Mouse (Mus musculus) frontal cortex, postnatal 14 days (tissue): Measurements from ENCODE around the gene Fanca.
A peak's percentile ranks its signal among the peaks of the same experiment; 100 is the strongest.
"Not testable (repeated sequence)": the region's sequence is repeated elsewhere in the genome, so short reads cannot be mapped to it uniquely, and the experiment has no call there.

Experiments
- DNase-seq, 2 experiments: peaks; one replicate each; pipeline ENCODE4 v3.0.0; 2022; ENCODE audit warnings: low spot score in 2 of 2

Fanca gene

GRCm38 (mm10) chr8:123271901-123272300, 46.5 kb downstream of the Fanca start:
- no peak for DNase-seq

DNA sequence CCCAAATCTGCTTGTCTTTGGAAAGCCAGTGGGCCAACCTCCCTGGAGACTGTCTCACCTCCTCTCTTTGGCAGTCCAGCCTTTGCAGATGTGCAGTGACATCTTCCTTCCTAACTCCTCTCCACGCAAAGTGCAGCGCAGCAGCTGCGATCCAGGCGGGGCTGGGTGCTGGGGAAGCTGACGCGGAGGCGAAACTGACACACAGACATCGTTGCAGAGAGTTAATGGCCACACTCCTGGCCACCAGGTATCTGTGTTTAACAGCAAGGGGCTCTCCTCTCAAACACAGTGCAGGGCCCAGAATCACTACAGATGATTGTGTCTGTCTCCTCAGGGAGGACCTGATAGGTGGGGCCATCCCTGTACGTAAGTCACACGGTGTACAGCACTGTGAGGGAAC, 47.2 kb downstream of the Fanca start:
- DNase-seq: no peak

GRCm38 (mm10) chr8:123267926-123268656, 50.3 kb downstream of the Fanca start:
- DNase-seq: no peak

GRCm38 (mm10) chr8:123257593-123257992, 60.8 kb downstream of the Fanca start:
- not testable (repeated sequence) for DNase-seq

DNA sequence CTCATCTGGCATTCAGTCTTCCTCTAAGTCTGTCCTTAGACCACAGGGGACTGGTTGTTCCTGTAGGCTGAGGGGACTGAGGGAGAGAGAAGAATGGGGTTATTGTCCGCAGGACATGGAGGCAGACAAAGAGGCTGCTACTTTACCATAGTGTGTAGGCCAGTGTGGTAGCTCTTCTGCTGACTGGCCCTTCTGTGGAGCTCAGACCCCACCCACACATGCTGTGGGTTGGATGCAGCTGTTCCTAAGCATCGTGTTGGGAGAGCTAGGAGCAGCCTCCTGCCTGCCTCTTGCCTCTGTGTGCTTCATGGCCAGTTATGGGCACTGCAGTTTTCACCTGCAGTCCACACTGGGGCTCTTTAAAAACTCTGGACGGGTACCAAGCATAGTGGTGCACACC, 61.3 kb downstream of the Fanca start:
- peak in 1 of 2 experiments; percentile 41 for DNase-seq

DNA sequence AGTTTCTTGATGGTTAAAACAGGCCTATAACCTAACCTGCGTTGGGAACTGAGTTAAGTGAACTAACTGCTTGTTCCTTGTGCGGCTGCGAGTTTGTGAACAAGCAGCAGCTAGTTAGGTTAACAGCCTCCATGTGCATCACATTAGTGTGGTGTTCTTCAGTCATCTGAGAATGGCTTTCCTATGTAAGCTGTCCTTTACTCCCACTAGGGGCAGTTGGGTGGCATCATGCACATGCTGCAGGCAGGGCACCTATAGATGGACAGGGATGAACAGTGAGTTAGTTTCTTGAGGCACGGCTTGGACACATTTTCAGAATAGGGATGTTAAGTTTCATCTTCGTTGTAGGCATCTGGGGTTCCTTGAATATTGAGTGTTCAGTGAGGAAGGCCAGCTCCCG, 63.2 kb downstream of the Fanca start:
- no peak for DNase-seq

DNA sequence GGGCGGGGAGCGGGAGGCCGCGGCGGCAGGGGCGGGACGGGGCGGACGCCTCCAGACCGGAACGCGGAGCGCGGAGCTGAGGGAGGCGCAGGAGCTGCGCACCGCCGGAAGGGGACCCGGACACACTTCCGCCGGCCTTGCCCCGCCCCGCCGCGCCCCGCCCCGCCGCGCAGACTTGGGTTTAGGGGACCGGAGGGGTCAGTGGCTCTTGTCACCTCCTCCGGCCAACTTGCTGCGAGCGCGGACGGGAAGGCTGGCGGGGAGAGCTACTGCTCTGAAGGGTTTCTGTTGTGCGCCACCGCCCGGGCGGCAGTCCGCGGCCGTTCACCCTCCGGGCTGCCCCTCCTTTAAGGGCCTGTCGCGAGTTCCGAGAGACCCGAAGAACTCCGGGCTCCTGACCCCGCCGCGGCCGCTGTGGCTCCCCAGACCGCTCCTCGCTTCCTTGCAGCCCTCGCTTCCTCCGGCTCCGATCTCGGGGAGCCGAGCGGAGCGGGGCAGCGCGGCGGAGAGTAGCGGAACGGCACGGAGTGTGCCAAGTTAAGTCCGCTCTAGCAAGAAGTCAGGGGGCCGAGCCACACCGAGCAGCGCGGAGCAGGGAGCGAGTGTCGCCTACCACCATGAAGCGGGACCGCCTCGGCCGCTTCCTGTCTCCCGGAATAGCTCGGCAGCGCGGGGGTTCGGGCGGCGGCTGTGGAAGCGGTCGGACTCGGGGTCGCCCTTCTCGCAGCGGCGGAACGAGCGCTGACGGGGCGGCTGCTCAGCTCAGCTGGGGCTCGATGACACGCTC, 64.1 kb downstream of the Fanca start, which contains the start of the genes Zfp276 and Vps9d1:
TSS of gene Zfp276 (plus strand) at position 97 of the 787 bp plus-strand sequence.
TSS of gene Vps9d1 (minus strand) at position 250 of the 787 bp plus-strand sequence.
- DNase-seq: peak; percentile 55 to 74

- no peak for DNase-seq
These were observed 64.8 kb downstream of the Fanca start for GRCm38 (mm10) chr8:123253451-123254098.

DNA sequence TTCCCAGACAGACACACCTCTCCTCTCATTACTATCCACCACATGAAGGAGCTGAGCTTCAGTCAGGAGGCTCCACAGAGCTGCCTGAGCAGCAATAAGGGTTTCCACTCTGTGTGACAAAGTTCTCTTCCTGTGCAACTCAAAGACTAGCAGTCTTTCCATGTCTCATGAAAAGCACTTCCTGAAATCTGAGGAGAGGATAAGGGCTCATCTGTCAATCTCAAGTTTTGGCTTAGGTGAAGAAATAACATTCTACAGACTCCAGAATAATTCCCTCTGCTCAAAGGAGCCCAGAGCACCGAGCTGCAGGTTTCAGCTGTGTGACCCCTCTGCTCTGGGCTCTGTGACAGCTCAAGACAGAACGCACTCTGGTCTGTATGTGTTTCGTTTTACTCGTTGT, 65.5 kb downstream of the Fanca start:
- no peak for DNase-seq

DNA sequence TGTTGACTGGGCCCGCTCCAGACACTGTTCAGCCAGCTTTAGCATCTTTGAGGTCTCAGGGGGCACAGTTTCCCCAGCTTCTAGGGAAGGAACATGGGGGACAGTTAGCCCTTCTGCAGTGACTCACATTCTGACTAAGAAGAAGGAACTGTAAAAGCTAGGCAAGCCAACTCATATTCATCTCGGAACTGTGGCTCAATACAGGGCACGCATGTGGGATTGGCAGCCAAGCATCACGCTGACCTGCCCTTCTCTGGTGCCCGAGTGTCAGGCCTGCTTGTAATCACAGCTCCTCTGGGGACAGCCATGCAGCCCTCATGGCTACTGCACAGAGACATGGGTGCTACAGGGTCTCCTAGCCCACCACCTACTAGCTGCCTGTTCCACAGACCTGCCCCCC, 67.4 kb downstream of the Fanca start:
- no peak for DNase-seq

- DNase-seq: no peak
These were observed 69.8 kb downstream of the Fanca start for GRCm38 (mm10) chr8:123248596-123248995.

- DNase-seq: no peak
These were observed 70.6 kb downstream of the Fanca start for GRCm38 (mm10) chr8:123247748-123248147.

- DNase-seq: no peak
These were observed 72.8 kb downstream of the Fanca start for GRCm38 (mm10) chr8:123245543-123245942.

DNA sequence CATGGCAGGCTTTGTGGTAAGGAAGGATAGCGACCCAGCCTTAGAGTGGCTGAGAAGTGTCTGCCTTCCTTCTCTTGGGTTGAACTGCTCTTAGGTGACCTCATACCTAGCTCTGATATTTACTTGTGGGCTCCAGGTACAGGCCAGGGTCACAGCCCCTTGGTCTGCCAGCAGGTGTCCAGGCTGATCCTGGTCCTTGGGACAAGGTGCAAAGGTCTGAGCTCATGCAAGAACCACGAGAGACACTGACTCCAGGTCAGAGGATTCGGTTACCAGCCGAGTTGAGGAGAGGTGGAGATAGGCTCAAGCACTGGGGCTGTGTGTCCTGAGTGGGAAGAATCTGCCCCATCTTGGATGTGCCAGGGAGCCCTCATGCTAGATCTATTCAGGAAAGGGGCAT, 74.0 kb downstream of the Fanca start:
- no peak for DNase-seq

- no peak for DNase-seq
These were observed 75.3 kb downstream of the Fanca start for GRCm38 (mm10) chr8:123243053-123243452.

DNA sequence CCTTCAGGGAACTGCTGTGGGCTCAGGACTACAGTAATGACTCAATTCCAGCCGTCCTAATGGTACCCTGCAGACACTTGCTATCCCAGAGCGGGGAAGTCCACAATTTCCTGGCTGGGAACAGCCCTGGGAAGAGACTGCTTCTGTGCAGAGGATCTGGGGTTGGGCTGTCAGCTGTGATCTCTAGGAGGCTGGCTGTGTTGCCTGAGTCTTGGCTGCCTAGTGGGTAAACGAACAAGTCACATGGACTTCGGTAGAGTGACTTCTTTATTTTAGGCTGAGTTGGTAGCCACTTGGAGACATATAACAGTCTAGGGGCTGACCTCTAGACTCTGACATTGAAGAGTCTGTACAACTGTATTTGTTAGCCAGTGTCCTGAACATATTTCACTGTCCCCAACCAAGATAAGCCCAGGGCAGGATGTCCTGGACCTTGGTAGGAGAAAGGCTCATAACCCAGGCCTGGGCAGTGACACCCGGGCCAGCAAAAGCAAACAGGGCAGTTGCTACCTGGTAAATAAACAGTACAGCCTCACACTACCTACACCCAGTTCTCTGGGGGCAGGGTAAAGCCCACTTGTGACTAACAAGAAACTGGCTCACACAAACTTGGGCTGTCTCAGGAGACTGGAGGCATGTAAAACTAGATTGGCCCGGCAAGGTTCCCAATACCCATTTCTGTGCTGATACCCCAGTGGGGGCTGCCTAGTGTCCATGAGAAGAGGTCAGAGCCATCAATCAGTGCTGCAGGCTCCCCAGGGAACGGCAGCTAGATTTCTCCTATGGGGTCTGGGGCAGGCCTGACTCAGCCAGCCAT, 76.1 kb downstream of the Fanca start:
- no peak for DNase-seq

DNA sequence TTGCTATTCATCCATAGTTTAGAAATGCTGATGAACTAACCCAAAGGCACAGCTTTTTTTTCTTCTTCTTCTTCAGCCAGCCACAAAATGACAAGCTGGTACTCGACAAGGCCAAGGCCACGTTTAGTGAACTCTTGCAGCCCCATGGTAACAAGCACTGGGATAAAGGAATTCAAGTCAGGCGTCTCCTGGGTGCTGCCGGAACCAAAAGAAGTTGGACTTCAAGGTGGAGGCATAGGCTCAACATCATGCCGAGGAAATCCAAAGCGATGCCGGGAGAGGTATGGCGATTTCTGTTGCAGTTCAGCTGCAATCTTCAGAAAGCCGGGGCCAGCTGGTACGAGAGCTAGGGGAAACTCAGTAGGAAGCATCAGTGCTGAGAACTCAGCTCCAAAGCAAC, 79.0 kb downstream of the Fanca start:
- DNase-seq: no peak

GRCm38 (mm10) chr8:123235520-123236497, 82.6 kb downstream of the Fanca start, which contains the start of gene Spata2l:
Gene Spata2l (minus strand): TSS chr8:123236233.
- peak; percentile 77 to 80 for DNase-seq

- peak; percentile 73 to 81 for DNase-seq
These were observed 83.4 kb downstream of the Fanca start for GRCm38 (mm10) chr8:123234918-123235519.

DNA sequence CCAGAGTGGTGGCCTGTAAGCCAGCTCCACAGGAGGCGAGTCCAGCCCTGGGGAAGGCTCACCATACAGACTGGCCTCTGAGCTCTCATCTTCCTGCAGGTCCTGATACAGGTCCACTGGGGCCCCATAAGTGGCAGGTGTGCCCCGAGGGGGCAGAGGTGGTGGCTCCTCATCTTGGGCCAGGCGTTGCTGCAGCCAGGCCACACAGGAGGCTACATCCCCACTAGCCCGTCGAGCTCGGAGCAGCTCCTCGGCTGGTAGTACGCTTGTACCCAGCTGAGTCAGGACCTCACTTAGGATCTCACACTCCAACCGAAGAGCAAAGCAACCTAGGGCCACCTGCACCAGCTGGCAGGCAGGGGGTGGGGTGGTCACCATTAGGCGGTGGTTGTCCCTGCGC, 84.6 kb downstream of the Fanca start:
- no peak for DNase-seq
